Mouse (Mus musculus) cortical plate, adult 2 months (tissue): ENCODE measurements at regions not wholly inside any gene's neighbourhood (a gene's known extent, or its start where the extent isn't known, plus 50 kb on each side); places are given as distances from the start of the nearest gene placed in this dataset.

ENCODE experiments used
- CTCF ChIP-seq: fragments of 200-500 bp; IDR thresholded peaks from 2 replicates; pipeline ENCODE4 v1.5.1; 2011; ENCODE audit warnings: mild to moderate bottlenecking, control low read depth, low read length; ENCODE audit not compliant: insufficient read depth; ENCODE audit errors: extremely low read depth
- POLR2A ChIP-seq: fragments of 200-500 bp; IDR thresholded peaks from 2 replicates; pipeline ENCODE4 v1.6.1; 2011; ENCODE audit warnings: mild to moderate bottlenecking, low read length, control low read depth; ENCODE audit not compliant: insufficient read depth; ENCODE audit errors: extremely low read depth

GRCm38 (mm10) chr15:55999605-56000004 is 1477.8 kb downstream of the Slc22a22 start:
- TF ChIP-seq CTCF: no peak
- no peak for TF ChIP-seq POLR2A
